Mouse (Mus musculus) frontal cortex, postnatal 14 days (tissue): ENCODE measurements around the gene Cep63.

Source experiments
- DNase-seq, 2 experiments: peaks; one replicate each; pipeline ENCODE4 v3.0.0; 2022; ENCODE audit warnings: low spot score in 2 of 2

The Cep63 gene

GRCm38 (mm10) chr9:102625983-102626838 lies at the start of gene Cep63, which contains the start of gene Anapc13:
TSS of gene Cep63 (minus strand) at chr9:102626534.
TSS of gene Anapc13 (plus strand) at chr9:102626296.
- peak; percentile 93 to 97 for DNase-seq

GRCm38 (mm10) chr9:102675922-102676321 lies 49.6 kb upstream of the Cep63 start:
- DNase-seq, result no peak

GRCm38 (mm10) chr9:102673381-102673780 lies 47.0 kb upstream of the Cep63 start:
- DNase-seq, result no peak

- DNase-seq, result no peak
Observed at GRCm38 (mm10) chr9:102668906-102669305, 42.6 kb upstream of the Cep63 start.

- DNase-seq, result no peak
Observed at GRCm38 (mm10) chr9:102668115-102668514, 41.8 kb upstream of the Cep63 start.

- no peak for DNase-seq
Observed at GRCm38 (mm10) chr9:102656355-102657095, 30.2 kb upstream of the Cep63 start.

- no peak for DNase-seq
Observed at GRCm38 (mm10) chr9:102651199-102651720, 24.9 kb upstream of the Cep63 start.

- DNase-seq, result no peak
Observed at GRCm38 (mm10) chr9:102650637-102651036, 24.3 kb upstream of the Cep63 start.

- DNase-seq, result no peak
Observed at GRCm38 (mm10) chr9:102649917-102650527, 23.7 kb upstream of the Cep63 start.

GRCm38 (mm10) chr9:102647010-102647409 lies 20.7 kb upstream of the Cep63 start:
- no peak for DNase-seq

GRCm38 (mm10) chr9:102645119-102645695 lies 18.9 kb upstream of the Cep63 start:
- DNase-seq, result no peak

- DNase-seq, result peak in 1 of 2 experiments; percentile 29
Observed at GRCm38 (mm10) chr9:102643486-102644101, 17.3 kb upstream of the Cep63 start.

- DNase-seq, result no peak
Observed at GRCm38 (mm10) chr9:102643071-102643485, 16.7 kb upstream of the Cep63 start.

- no peak for DNase-seq
Observed at GRCm38 (mm10) chr9:102641531-102641930, 15.2 kb upstream of the Cep63 start.

- no peak for DNase-seq
Observed at GRCm38 (mm10) chr9:102639510-102639909, 13.2 kb upstream of the Cep63 start.

GRCm38 (mm10) chr9:102638963-102639362 lies 12.6 kb upstream of the Cep63 start:
- no peak for DNase-seq

GRCm38 (mm10) chr9:102637115-102637514 lies 10.8 kb upstream of the Cep63 start:
- no peak for DNase-seq

GRCm38 (mm10) chr9:102636553-102636952 lies 10.2 kb upstream of the Cep63 start:
- peak in 1 of 2 experiments; percentile 45 for DNase-seq

- no peak for DNase-seq
Observed at GRCm38 (mm10) chr9:102634453-102634852, 8.1 kb upstream of the Cep63 start.

- DNase-seq, result no peak
Observed at GRCm38 (mm10) chr9:102632923-102633537, 6.7 kb upstream of the Cep63 start.

GRCm38 (mm10) chr9:102632173-102632572 lies 5.8 kb upstream of the Cep63 start:
- no peak for DNase-seq
